Mouse (Mus musculus): ENCODE measurements around the gene Spock1. TPM values are rescaled to one million over a fixed set of nuclear protein-coding genes. Genes with fewer than 3 reads are reported as not detected.

Spock1 gene
- polyA plus RNA-seq, 1 experiment from 2014 or later: not detected

DNA sequence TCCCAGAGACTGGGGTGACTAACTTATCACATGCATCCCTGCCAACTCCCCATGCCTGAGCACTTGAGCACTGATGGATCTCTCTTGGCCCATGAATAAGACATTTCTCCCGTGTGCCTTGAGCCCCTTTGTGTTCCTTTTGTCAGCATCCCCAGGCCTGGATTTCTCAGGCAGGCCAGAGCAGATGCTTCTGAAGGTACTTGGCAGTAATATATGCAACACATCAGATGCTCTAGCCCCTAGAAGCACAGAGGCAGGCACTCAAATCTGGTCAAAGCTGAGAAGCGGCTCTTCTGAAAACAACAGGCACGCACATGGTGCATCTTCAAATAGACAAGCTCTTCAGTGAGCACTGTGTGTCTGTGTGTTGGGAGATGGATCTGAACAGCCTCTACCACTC lies 151.8 kb downstream of the Spock1 start:
- WGBS (ENCODE audit: missing documents): 100% methylated on average over 3 of the region's 3 CpGs
- Histone ChIP-seq H3K36me3 (ENCODE audit: inconsistent target) (no peaks in the 10 kb centered on the region), H3K27ac (no peak overlapping the region), H3K79me2 (ENCODE audit: inconsistent target) (no peaks in the 10 kb centered on the region), H3K4me3 (ENCODE audit: inconsistent target) (no peak overlapping the region)

DNA sequence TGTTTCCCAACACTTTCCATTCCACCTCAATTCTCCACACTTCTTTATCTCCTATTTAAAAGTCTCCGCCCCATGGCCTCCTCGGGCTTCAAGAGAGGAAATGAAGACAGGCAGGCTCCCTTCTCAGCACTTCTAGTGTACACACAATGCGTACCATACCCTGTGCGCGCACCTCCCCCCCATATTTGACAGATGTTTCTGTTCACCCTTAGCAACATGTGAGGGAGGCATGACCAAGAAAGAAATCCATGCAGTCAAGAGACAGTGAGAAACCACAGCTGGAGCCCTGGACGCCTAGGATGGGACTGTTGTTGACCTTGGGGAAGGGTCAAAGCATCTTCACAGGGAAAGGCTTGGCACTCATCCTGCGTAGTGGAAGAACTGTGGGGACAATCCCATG lies 157.3 kb downstream of the Spock1 start:
- no peaks in the 10 kb centered on the region for H3K79me2 ChIP-seq (ENCODE audit: inconsistent target)
- no peak overlapping the region for H3K27ac ChIP-seq
- H3K36me3 ChIP-seq (ENCODE audit: inconsistent target): no peaks in the 10 kb centered on the region
- 84% methylated on average over 7 of the region's 7 CpGs for WGBS (ENCODE audit: missing documents)
- no peak overlapping the region for H3K4me3 ChIP-seq (ENCODE audit: inconsistent target)

DNA sequence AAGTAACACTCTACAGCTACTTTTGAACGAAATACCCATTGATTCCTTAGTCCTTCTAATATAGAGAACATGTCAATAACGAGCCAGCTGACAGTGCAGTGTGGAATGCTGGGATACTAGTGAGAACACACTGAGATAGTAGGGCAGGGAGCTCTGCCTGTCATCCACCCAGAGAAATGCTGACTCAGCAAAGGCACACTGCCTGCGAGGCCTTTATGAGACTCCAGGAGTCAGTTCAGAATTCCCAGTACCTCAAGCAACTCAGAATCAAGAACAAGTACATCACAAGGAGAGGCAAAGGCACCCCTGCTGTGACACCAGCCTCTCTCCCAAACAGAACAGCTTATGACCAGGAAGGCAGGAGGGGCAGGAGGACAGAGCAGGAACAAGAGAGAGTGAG lies 163.5 kb downstream of the Spock1 start:
- no peak overlapping the region for H3K4me3 ChIP-seq (ENCODE audit: inconsistent target)
- WGBS (ENCODE audit: missing documents): 75% methylated on average over 3 of the region's 3 CpGs
- H3K79me2 ChIP-seq (ENCODE audit: inconsistent target): no peaks in the 10 kb centered on the region
- H3K36me3 ChIP-seq (ENCODE audit: inconsistent target): no peaks in the 10 kb centered on the region
- H3K27ac ChIP-seq: no peak overlapping the region

DNA sequence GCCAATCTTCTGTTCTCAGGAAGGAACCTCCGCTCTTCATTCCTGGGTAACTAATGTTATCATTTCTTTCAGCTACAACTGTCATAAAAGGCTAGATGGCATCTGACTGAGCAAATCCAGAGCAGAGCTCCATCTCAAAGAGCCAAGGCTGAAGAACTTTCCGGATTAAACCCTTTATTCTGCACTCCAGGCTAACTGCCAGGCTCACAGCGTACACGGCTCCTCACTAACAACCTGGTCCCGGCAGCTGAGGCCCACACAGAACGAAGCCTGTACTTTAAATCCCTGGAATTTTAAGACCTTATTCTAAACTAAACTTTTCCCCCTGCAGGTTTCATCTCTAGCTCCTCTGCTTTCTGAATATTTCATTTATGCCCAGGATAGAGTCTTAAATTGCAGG lies 166.9 kb downstream of the Spock1 start:
- no peaks in the 10 kb centered on the region for H3K79me2 ChIP-seq (ENCODE audit: inconsistent target)
- 88% methylated on average over 6 of the region's 6 CpGs for WGBS (ENCODE audit: missing documents)
- no peak overlapping the region for H3K27ac ChIP-seq
- no peaks in the 10 kb centered on the region for H3K36me3 ChIP-seq (ENCODE audit: inconsistent target)
- no peak overlapping the region for H3K4me3 ChIP-seq (ENCODE audit: inconsistent target)

DNA sequence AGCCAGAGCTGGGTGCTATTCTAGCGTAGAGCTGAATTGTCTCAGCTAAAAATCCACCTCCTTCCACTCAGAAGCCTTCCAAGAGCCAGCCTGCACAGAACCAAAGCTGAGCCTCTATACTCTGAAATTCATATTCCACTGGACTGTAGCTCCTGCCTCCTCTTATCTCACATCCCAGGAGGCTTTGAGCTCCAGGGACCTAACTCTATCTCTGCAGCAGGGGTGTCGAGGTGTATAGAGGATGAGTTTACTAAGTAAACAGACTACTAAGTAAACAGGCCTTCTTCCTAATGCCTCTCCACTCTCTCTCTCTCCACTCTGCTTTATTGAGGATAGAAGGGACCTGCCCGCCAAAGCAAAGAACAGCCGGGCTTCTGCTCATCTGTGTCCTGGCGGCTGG lies 167.7 kb downstream of the Spock1 start:
- Histone ChIP-seq H3K4me3 (ENCODE audit: inconsistent target) (no peak overlapping the region), H3K79me2 (ENCODE audit: inconsistent target) (no peaks in the 10 kb centered on the region), H3K27ac (no peak overlapping the region), H3K36me3 (ENCODE audit: inconsistent target) (no peaks in the 10 kb centered on the region)
- WGBS (ENCODE audit: missing documents): 62% methylated on average over 5 of the region's 5 CpGs

DNA sequence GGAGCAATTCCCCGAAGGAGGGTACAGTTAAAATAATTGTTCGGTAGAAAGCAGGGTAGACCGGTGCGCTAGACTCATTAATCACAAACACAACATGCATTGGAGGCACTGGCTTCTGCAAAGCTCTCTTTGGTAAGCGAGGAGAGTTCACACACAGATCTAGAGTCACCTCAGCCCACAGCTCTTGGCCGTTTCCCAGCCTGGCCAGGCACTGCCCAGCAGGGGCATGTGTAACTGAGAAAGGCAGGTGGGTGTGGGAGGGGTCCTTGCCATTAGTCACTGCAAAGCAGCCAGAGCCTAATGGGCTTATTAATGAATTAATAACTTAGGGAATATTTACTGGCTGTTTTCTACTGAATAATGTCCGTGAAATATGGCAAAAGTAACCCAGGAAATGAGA lies 172.1 kb downstream of the Spock1 start:
- 87% methylated on average over 7 of the region's 7 CpGs for WGBS (ENCODE audit: missing documents)
- H3K36me3 ChIP-seq (ENCODE audit: inconsistent target): no peaks in the 10 kb centered on the region
- no peak overlapping the region for H3K27ac ChIP-seq
- H3K79me2 ChIP-seq (ENCODE audit: inconsistent target): no peaks in the 10 kb centered on the region
- no peak overlapping the region for H3K4me3 ChIP-seq (ENCODE audit: inconsistent target)

DNA sequence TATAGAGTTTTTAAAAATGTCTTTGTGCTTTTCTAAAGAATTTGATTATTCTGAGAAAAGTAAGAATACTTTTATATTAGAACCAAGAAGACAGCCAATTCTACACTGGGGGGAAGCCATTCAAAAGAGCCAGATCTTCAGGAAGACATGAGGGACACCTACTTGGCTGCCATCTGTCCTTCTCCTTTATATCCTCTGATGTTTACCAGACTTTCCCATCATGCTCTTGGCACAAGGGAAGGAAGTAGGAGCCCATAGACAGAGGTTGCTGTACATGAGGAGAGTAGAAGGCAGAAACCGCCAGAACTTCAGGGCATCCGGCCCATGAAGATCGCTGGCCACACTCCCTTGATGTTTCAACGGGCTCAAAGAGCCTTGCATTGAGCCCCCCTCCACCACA lies 173.6 kb downstream of the Spock1 start:
- no peak overlapping the region for H3K27ac ChIP-seq
- no peaks in the 10 kb centered on the region for H3K36me3 ChIP-seq (ENCODE audit: inconsistent target)
- 90% methylated on average over 4 of the region's 4 CpGs for WGBS (ENCODE audit: missing documents)
- no peak overlapping the region for H3K4me3 ChIP-seq (ENCODE audit: inconsistent target)
- no peaks in the 10 kb centered on the region for H3K79me2 ChIP-seq (ENCODE audit: inconsistent target)

DNA sequence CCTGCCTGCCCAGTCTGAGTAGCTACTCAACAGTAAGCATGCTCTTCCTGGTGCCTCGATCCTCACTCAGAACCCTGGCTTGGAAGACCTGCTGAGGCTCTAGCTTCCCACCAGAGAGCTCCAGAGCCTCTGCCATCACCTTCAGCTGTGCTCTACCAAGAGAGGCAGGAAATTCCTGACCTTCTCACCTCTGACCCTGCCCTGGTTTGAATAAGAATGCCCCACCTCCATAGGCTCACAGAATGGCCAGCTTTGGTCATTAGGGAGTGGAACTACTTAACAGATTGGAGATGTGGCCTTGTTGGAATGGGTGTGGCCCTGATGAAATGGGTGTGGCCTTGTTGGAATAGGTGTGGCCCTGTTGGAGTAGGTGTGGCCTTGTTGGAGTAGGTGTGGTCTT lies 174.6 kb downstream of the Spock1 start:
- H3K36me3 ChIP-seq (ENCODE audit: inconsistent target): no peaks in the 10 kb centered on the region

DNA sequence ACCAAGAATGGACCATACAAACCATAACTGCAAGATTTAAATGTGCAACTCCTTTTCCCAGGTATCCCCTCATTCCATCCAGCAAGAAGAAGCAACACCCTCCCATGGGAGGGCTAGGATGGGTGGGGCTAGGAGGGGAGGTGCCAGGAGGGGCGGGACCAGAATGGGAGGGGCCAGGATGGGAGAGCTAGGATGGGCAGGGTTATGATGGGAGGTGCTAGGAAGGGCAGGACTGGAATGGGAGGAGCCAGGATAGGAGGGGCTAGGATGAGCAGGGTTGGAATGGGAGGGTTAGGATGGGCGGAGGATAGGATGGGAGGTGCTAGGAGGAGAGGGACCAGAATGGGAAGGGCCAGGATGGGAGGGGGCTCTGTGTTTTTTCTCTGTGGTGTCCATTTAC lies 175.9 kb downstream of the Spock1 start:
- no peaks in the 10 kb centered on the region for H3K79me2 ChIP-seq (ENCODE audit: inconsistent target)
- no peaks in the 10 kb centered on the region for H3K36me3 ChIP-seq (ENCODE audit: inconsistent target)
- 71% methylated on average over 2 of the region's 2 CpGs for WGBS (ENCODE audit: missing documents)
- no peak overlapping the region for H3K27ac ChIP-seq
- H3K4me3 ChIP-seq (ENCODE audit: inconsistent target): no peak overlapping the region

More for the DNA sequence above, 174.6 kb downstream of the Spock1 start:
- no peak overlapping the region for H3K27ac ChIP-seq
- 64% methylated on average over 1 of the region's 1 CpGs for WGBS (ENCODE audit: missing documents)
- H3K4me3 ChIP-seq (ENCODE audit: inconsistent target): no peak overlapping the region
- no peaks in the 10 kb centered on the region for H3K79me2 ChIP-seq (ENCODE audit: inconsistent target)

DNA sequence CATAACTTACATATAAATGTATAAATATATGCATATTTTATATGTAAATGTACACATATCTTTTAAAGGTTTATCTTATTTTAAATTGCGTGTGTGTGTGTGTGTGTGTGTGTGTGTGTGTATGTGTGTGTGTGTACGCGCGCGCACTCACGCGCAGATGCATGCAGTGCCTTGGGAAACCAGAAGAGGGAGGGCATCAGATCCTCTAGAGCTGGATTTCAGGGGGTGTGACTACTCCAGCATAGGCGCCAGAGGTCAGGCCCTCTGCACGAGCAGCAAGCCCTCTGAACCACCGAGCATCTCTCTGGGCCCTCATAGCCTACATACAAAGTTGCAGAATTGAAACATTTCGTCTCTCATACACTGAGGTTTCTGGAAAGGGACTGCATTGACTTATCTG lies 180.4 kb downstream of the Spock1 start:
- WGBS (ENCODE audit: missing documents): 92% methylated on average over 11 of the region's 11 CpGs
- Histone ChIP-seq H3K4me3 (ENCODE audit: inconsistent target) (no peak overlapping the region), H3K36me3 (ENCODE audit: inconsistent target) (no peaks in the 10 kb centered on the region), H3K27ac (no peak overlapping the region), H3K79me2 (ENCODE audit: inconsistent target) (no peaks in the 10 kb centered on the region)

DNA sequence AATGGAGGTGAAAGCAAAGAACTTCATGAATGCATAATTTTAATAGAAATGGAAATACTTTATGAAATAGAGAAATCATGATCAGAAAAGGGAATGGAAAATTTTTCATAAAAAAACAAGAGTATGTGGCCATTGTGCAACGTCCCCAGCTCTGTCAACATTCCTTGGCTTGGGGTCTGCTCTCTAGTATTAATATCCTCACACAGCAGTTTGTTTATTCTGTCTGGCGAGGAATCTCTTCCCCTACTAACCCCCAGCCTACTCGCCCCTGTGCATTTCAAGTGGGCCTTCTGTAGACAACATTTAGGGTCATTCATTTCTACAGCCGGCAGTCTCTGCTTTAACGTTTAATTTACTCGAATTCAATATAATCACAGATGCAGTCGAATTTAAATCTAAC lies 181.5 kb downstream of the Spock1 start:
- Histone ChIP-seq H3K36me3 (ENCODE audit: inconsistent target) (no peaks in the 10 kb centered on the region), H3K79me2 (ENCODE audit: inconsistent target) (no peaks in the 10 kb centered on the region), H3K4me3 (ENCODE audit: inconsistent target) (no peak overlapping the region), H3K27ac (no peak overlapping the region)
- WGBS (ENCODE audit: missing documents): 92% methylated on average over 7 of the region's 7 CpGs

DNA sequence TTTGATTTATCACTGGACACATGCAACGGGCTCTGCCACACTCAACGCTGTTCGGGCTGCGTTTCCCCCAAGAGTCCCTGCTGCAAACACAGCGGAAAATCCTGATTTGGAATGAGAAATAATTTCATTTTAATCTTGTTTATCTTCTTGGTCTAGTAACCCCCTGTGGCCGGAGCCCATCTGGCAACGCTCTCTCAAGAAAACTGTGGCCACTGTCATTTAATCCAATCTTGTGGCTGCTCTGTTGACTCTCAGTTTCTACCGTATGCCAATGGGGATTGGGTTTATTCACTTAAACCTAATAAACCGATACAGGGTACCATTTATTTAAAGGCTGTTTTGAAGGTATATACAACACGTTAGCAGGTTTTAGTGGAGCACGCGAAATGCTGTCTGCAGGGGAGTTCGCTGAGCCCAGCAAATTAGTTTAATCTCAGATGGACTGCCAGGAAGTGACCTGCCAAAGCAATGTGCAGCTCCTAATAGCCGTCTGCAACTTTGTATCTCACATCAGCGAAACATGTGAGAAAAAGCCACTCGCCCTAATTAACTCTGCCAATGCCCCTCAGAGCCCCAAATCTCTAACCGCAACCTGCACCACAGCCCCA lies 185.7 kb downstream of the Spock1 start:
- H3K27ac ChIP-seq: no peak overlapping the region
- WGBS (ENCODE audit: missing documents): 90% methylated on average over 17 of the region's 17 CpGs
- H3K4me3 ChIP-seq (ENCODE audit: inconsistent target): no peak overlapping the region
- H3K36me3 ChIP-seq (ENCODE audit: inconsistent target): no peaks in the 10 kb centered on the region
- H3K79me2 ChIP-seq (ENCODE audit: inconsistent target): no peaks in the 10 kb centered on the region

DNA sequence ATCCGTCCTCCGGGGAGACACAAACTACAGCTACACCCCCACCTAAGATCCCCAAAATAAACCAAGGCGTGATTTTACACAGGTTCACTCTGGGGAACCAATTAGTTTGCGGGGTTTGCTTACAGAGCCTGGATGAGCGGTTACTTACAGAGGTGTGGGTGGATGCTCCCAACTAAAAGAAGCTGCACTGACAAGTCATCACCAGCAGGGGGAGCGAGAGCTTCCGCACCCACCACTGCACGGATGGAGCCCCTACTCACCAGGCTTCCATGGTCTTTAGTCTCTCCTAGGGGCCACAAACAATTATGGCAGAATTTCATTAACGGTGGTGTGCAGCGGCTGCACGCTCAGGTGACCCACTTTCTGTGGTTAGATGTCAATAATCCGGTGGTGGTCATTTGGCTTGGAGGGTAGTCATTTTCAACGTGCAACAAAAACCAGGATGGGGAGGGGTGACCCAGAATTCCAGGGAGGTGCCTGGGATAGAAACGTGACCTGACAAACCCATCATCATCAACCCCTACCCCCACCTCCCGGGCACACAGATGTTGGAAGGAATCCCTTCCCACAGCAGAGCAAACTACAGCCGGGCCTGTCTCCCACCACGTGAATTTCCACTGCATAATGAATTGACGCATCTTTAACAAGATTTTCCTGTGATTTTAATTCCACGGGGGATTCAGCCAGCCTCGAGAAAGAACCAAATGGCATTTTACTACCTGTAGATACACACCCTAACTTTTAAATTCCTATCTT lies 186.4 kb downstream of the Spock1 start:
- 68% methylated on average over 20 of the region's 20 CpGs for WGBS (ENCODE audit: missing documents)
- Histone ChIP-seq H3K79me2 (ENCODE audit: inconsistent target) (no peaks in the 10 kb centered on the region), H3K36me3 (ENCODE audit: inconsistent target) (no peaks in the 10 kb centered on the region), H3K27ac (no peak overlapping the region), H3K4me3 (ENCODE audit: inconsistent target) (no peak overlapping the region)

DNA sequence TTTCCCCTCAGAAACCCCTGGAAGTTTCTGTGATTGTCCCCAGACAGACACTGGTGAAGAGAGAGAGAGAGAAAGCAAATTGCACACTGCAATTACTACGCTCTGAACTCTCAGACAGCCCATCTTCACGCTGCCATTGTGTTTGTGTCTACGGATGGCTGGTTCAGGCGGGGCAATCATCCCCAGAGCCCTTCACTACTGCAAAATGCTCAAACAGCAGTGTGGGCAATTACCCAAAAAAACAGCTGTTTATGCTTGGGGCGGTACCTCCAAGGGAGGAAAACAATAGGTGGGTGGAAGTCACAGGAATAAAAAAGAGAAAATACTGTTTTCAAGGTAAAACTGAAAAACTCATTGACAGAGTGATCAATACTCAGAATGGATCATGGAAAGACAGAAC lies 190.0 kb downstream of the Spock1 start:
- Histone ChIP-seq H3K27ac (no peak overlapping the region), H3K4me3 (ENCODE audit: inconsistent target) (no peak overlapping the region), H3K79me2 (ENCODE audit: inconsistent target) (no peaks in the 10 kb centered on the region), H3K36me3 (ENCODE audit: inconsistent target) (no peaks in the 10 kb centered on the region)
- WGBS (ENCODE audit: missing documents): 84% methylated on average over 5 of the region's 5 CpGs

DNA sequence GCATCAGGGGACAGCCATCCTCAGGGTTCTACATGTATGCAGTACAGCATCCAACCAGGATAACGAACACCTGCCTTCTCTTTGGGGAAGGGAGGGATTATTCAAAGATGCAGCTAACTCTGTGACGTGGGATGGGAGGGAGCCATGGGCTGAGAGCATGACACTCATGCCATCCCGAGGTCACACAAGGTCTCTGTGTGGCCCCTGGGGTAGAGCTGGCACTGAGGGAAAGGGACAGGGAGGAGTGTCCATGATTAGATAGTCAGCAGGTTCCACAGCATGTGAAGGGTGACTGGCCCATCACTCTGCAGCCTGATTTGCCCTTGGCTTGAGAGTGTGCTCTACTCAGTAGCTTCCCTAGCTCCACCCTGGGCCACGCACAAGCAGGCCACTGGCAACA lies 195.2 kb downstream of the Spock1 start:
- 77% methylated on average over 4 of the region's 4 CpGs for WGBS (ENCODE audit: missing documents)
- H3K79me2 ChIP-seq (ENCODE audit: inconsistent target): no peaks in the 10 kb centered on the region
- no peaks in the 10 kb centered on the region for H3K36me3 ChIP-seq (ENCODE audit: inconsistent target)
- no peak overlapping the region for H3K4me3 ChIP-seq (ENCODE audit: inconsistent target)
- no peak overlapping the region for H3K27ac ChIP-seq

DNA sequence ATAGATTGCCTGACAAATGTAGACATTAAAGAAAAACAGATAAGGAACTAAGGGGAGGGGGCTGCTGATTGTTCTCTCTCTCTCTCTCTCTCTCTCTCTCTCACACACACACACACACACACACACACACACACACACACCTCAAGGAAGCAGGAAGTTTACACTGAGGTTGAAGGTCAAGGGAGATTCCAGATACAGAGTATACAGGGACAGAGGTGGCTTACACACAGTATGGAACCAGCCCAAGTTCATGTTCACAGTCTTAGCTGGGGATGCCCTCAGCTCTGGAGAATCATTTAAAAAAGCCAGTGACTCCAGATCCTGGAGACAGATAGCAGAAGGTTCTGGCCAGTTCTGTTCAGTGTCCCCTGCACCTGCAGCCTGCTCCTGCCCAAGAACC lies 199.7 kb downstream of the Spock1 start:
- Histone ChIP-seq H3K36me3 (ENCODE audit: inconsistent target) (no peaks in the 10 kb centered on the region), H3K27ac (no peak overlapping the region), H3K79me2 (ENCODE audit: inconsistent target) (no peaks in the 10 kb centered on the region), H3K4me3 (ENCODE audit: inconsistent target) (no peak overlapping the region)
